8 mouse cellular contexts compared by ENCODE assay signal in the genomic region with DNA sequence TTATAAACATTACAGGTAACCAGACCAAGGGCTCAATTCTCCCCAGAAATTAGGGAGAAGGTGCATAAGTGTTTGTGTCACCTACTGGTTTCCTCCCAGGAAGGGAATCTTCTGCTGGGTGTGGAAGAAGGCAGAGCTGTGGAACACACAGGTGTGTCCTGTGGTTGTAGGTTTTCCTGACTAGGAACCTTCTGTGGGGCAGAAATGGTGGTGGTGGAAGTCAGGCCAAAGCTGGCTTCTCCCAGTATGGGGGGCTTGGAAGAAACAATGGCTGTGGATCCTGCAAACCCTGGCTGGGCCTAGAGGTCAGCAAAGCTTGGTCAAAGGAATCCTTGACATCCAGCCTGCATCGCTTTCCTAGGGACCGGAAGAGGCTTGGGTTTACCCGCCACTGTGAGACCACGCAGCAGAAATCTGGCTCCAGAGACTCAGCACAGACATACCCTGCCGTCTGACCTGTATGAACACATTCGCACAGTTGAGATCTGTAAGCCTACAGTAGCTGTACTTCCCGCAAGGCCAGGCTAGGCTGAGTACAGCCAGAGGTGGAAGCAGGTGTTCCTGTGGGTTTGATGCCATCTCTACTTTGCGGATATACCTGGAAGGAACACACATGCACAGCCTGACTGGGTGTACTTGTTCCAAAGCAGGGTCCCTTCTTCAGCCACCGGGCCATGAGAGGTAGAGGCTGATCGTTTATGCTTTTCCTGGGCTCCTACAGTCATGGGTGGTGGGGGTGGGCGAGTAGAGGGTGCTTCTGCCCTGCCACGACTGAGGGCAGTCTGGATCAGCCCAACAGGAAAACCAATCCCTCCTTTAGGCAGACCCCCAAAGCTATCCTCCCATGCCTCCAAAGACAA. TPM values are rescaled to one million over a fixed set of nuclear protein-coding genes. Genes with fewer than 3 reads are reported as not detected.
DNase-seq lines count a peak whose midpoint lies in the region; ATAC-seq and TF ChIP-seq lines count a peak whose summit lies in the region.

No protein-coding gene starts in this region.

- ATAC-seq in kidney, embryonic 14.5 days (ENCODE audit: low FRiP score, low TSS enrichment): no peak
- no peak for ATAC-seq in embryonic facial prominence, embryonic 15.5 days (ENCODE audit: insufficient number of reproducible peaks, low FRiP score, low TSS enrichment, low read depth)
- no peak for ATAC-seq in heart, postnatal 0 days (ENCODE audit: insufficient read depth, low read depth)
- no peak for ATAC-seq in midbrain, embryonic 12.5 days (ENCODE audit: low FRiP score, low read depth)
- ATAC-seq in megakaryocyte-erythroid progenitor cell, adult 5-6 weeks (replicated peaks; ENCODE audit: low FRiP score, low TSS enrichment, poor library complexity, severe bottlenecking): no peak

- no peaks in the 10 kb centered on the region for H3K9me3 ChIP-seq in kidney, embryonic 14.5 days (ENCODE audit: control insufficient read depth, low read length)
- no peaks in the 10 kb centered on the region for H3K9me3 ChIP-seq in embryonic facial prominence, embryonic 15.5 days (replicated peaks)
- H3K9me3 ChIP-seq in heart, postnatal 0 days (replicated peaks; ENCODE audit: control insufficient read depth, low read length): no peaks in the 10 kb centered on the region
- no peaks in the 10 kb centered on the region for H3K9me3 ChIP-seq in midbrain, embryonic 12.5 days

- peaks cover 74% of the 10 kb centered on the region for H3K4me1 ChIP-seq in kidney, embryonic 14.5 days (ENCODE audit: control insufficient read depth, insufficient read depth, low read length)
- peaks cover 79% of the 10 kb centered on the region for H3K4me1 ChIP-seq in embryonic facial prominence, embryonic 15.5 days
- H3K4me1 ChIP-seq in heart, postnatal 0 days (ENCODE audit: control insufficient read depth, insufficient read depth): peaks cover 54% of the 10 kb centered on the region
- peaks cover 77% of the 10 kb centered on the region for H3K4me1 ChIP-seq in midbrain, embryonic 12.5 days

- H3K4me2 ChIP-seq in kidney, embryonic 14.5 days (replicated peaks; ENCODE audit: low read depth, low read length): no peak overlapping the region
- H3K4me2 ChIP-seq in embryonic facial prominence, embryonic 15.5 days (replicated peaks): no peak overlapping the region
- H3K4me2 ChIP-seq in heart, postnatal 0 days (ENCODE audit: low read depth, low read length): peak overlapping the region; percentile 44; the same call in 1 of the 2 replicates
- H3K4me2 ChIP-seq in midbrain, embryonic 12.5 days (replicated peaks): peak overlapping the region; percentile 97

- no peak for TF ChIP-seq EP300 in heart, postnatal 0 days (IDR thresholded peaks at IDR 0.05; ENCODE audit: low read depth)

- H3K4me3 ChIP-seq in kidney, embryonic 14.5 days (ENCODE audit: low read length): no peak overlapping the region
- H3K4me3 ChIP-seq in embryonic facial prominence, embryonic 15.5 days (replicated peaks): no peak overlapping the region
- no peak overlapping the region for H3K4me3 ChIP-seq in heart, postnatal 0 days (ENCODE audit: low read depth, low read length)
- H3K4me3 ChIP-seq in midbrain, embryonic 12.5 days: peak overlapping the region; percentile 30; the same call in 1 of the 2 replicates

- DNase-seq in kidney, adult 18-20 months: no peak
- no peak for DNase-seq in heart, postnatal 0 days (ENCODE audit: low spot score)
- no peak for DNase-seq in thymus, postnatal 4 days
- DNase-seq in right cerebral cortex, postnatal 36 days (ENCODE audit: low spot score in 2 of 2): no peak

- no peak for TF ChIP-seq CTCF in heart, postnatal 0 days (IDR thresholded peaks at IDR 0.05; ENCODE audit: low read depth)

- peaks cover 3% of the 10 kb centered on the region; the same call in 1 of the 2 replicates for H3K36me3 ChIP-seq in kidney, embryonic 14.5 days (ENCODE audit: control insufficient read depth, insufficient read depth, low read length)
- H3K36me3 ChIP-seq in embryonic facial prominence, embryonic 15.5 days: no peaks in the 10 kb centered on the region
- H3K36me3 ChIP-seq in heart, postnatal 0 days (replicated peaks; ENCODE audit: control insufficient read depth, insufficient read depth, low read length): no peaks in the 10 kb centered on the region
- H3K36me3 ChIP-seq in midbrain, embryonic 12.5 days: no peaks in the 10 kb centered on the region

- H3K27ac ChIP-seq in kidney, embryonic 14.5 days (ENCODE audit: low read depth, low read length): peak overlapping the region; percentile 95
- peak overlapping the region; percentile 70; the same call in 1 of the 2 replicates for H3K27ac ChIP-seq in embryonic facial prominence, embryonic 15.5 days (replicated peaks)
- H3K27ac ChIP-seq in heart, postnatal 0 days (ENCODE audit: low read depth): peak overlapping the region; percentile 81
- H3K27ac ChIP-seq in midbrain, embryonic 12.5 days (replicated peaks): peak overlapping the region; percentile 77

- no peaks in the 10 kb centered on the region for H3K27me3 ChIP-seq in kidney, embryonic 14.5 days (ENCODE audit: control insufficient read depth, insufficient read depth, low read length)
- H3K27me3 ChIP-seq in embryonic facial prominence, embryonic 15.5 days: no peaks in the 10 kb centered on the region
- H3K27me3 ChIP-seq in heart, postnatal 0 days (ENCODE audit: control insufficient read depth, insufficient read depth, low read length): no peaks in the 10 kb centered on the region
- H3K27me3 ChIP-seq in midbrain, embryonic 12.5 days: peaks cover 6% of the 10 kb centered on the region; the same call in 1 of the 2 replicates

- H3K9ac ChIP-seq in kidney, embryonic 14.5 days (ENCODE audit: low read depth, low read length): peak overlapping the region; percentile 55; the same call in 1 of the 2 replicates
- no peak overlapping the region for H3K9ac ChIP-seq in embryonic facial prominence, embryonic 15.5 days
- no peak overlapping the region for H3K9ac ChIP-seq in heart, postnatal 0 days (replicated peaks; ENCODE audit: low read depth, low read length)
- H3K9ac ChIP-seq in midbrain, embryonic 12.5 days (replicated peaks): 0 out of 2 replicates have a peak overlapping the region, but pooled peaks have one; percentile 31

- 53% methylated on average over 12 of the region's 12 CpGs for WGBS in kidney, embryonic 14.5 days
- WGBS in embryonic facial prominence, embryonic 15.5 days: 67% methylated on average over 12 of the region's 12 CpGs
- 69% methylated on average over 12 of the region's 12 CpGs for WGBS in heart, postnatal 0 days
- WGBS in midbrain, embryonic 12.5 days: 53% methylated on average over 12 of the region's 12 CpGs

RNA-seq across cellular contexts. Expression of a gene that starts 6.1 kb away (rescaled TPM):
- polyA plus RNA-seq in kidney, embryonic 14.5 days (2014; fragmentation: Nextera tagmentation; extraction: Ambion mirVana): 20.3 and 27.2 TPM in 2 replicates
- 7.9 and 9.3 TPM in 2 replicates for polyA plus RNA-seq in embryonic facial prominence, embryonic 15.5 days (2015; fragmentation: Nextera tagmentation; extraction: Ambion mirVana)
- total RNA-seq in heart, postnatal 0 days (2014; rRNA removed; ENCODE audit: low replicate concordance): 12.2 and 13.1 TPM in 2 replicates
- polyA plus RNA-seq in heart, postnatal 0 days (2015; fragmentation: Nextera tagmentation; extraction: Ambion mirVana): 2.8 and 3.5 TPM in 2 replicates
- polyA plus RNA-seq in midbrain, embryonic 12.5 days (2016; fragmentation: Nextera tagmentation; extraction: Ambion mirVana): 25.1 and 26.1 TPM in 2 replicates
- 25.6 and 30.1 TPM in 2 replicates for total RNA-seq in megakaryocyte-erythroid progenitor cell, adult 5-6 weeks (2014; fragmentation: Nextera tagmentation)
- total RNA-seq in megakaryocyte-erythroid progenitor cell, adult 5-6 weeks (2017): 6.7 and 7.0 TPM in 2 replicates

Comparison
In these comparisons a context has a peak if more than half of its experiments do, and no peak if none do; other contexts are left out.
1. H3K4me2 ChIP-seq: peak in heart, postnatal 0 days (single experiment) and midbrain, embryonic 12.5 days (single experiment); none in kidney, embryonic 14.5 days (single experiment) and embryonic facial prominence, embryonic 15.5 days (single experiment).
2. H3K9ac ChIP-seq: peak in kidney, embryonic 14.5 days (single experiment) and midbrain, embryonic 12.5 days (single experiment); none in embryonic facial prominence, embryonic 15.5 days (single experiment) and heart, postnatal 0 days (single experiment).
3. Peak in every context shown above with its lines, with median percentiles within 50 percentile points of each other: H3K27ac ChIP-seq.